Mouse (Mus musculus) MEL (cell line): ENCODE data around the gene Pcsk4. TPM values are rescaled to one million over a fixed set of nuclear protein-coding genes. Genes with fewer than 3 reads are reported as not detected.

Source experiments
- DNase-seq: peaks from one replicate; pipeline ENCODE4 v3.0.0; 2011; ENCODE audit warnings: low read depth, low spot score
- H3K27ac ChIP-seq: 2 replicates; pipeline ENCODE4 v1.5.1; 2012; ENCODE audit warnings: low read depth, mild to moderate bottlenecking, control low read depth, low read length, moderate library complexity; ENCODE audit not compliant: control insufficient read depth
- H3K27me3 ChIP-seq, 2 experiments: fragments of 150-350 bp in 1 of 2; sonication (generic) in 1 of 2; 2 replicates each; pipeline ENCODE4 v1.6.1; 2012; ENCODE audit warnings: low read length in 2 of 2, mild to moderate bottlenecking in 2 of 2, improper control_type of control experiment in 1 of 2, moderate library complexity in 1 of 2; ENCODE audit not compliant: insufficient read depth in 2 of 2, control insufficient read depth in 1 of 2
- H3K36me3 ChIP-seq, 2 experiments: 2 replicates each; pipeline ENCODE4 v1.6.1; 2012 to 2014; ENCODE audit warnings: low read length in 2 of 2, improper control_type of control experiment in 1 of 2, inconsistent platforms in 1 of 2, mild to moderate bottlenecking in 1 of 2; ENCODE audit not compliant: insufficient read depth in 2 of 2, control insufficient read depth in 1 of 2
- H3K4me1 ChIP-seq, 2 experiments: fragments of 150-350 bp in 1 of 2; sonication (generic) in 1 of 2; 2 replicates each; pipeline ENCODE4 v1.6.1; 2012; ENCODE audit warnings: low read length in 2 of 2, improper control_type of control experiment in 1 of 2, mild to moderate bottlenecking in 1 of 2; ENCODE audit not compliant: insufficient read depth in 2 of 2, control insufficient read depth in 1 of 2
- H3K4me3 ChIP-seq, 2 experiments: fragments of 150-350 bp in 1 of 2; sonication (generic) in 1 of 2; 2 replicates each; pipeline ENCODE4 v1.5.1; 2012; ENCODE audit warnings: low read depth in 2 of 2, low read length in 2 of 2, mild to moderate bottlenecking in 2 of 2, moderate library complexity in 2 of 2, control low read depth in 1 of 2, improper control_type of control experiment in 1 of 2; ENCODE audit not compliant: control insufficient read depth in 1 of 2, insufficient read depth in 1 of 2
- H3K79me2 ChIP-seq: 2 replicates; pipeline ENCODE4 v1.6.1; 2012; ENCODE audit warnings: mild to moderate bottlenecking, low read length, moderate library complexity; ENCODE audit not compliant: control insufficient read depth, poor library complexity, insufficient read depth
- H3K9ac ChIP-seq: 2 replicates; pipeline ENCODE4 v1.6.1; 2012; ENCODE audit warnings: low read depth, mild to moderate bottlenecking, control low read depth, low read length, moderate library complexity; ENCODE audit not compliant: control insufficient read depth, poor library complexity, severe bottlenecking
- H3K9me3 ChIP-seq: fragments of 150-350 bp; sonication (generic); replicated peaks from 2 replicates; pipeline ENCODE4 v1.6.1; 2012; ENCODE audit warnings: mild to moderate bottlenecking, low read length, improper control_type of control experiment, moderate library complexity; ENCODE audit not compliant: insufficient read depth
- BHLHE40 ChIP-seq: IDR thresholded peaks from 2 replicates; pipeline ENCODE4 v1.6.1; 2012; ENCODE audit warnings: low read depth, mild to moderate bottlenecking, inconsistent platforms, low read length, improper control_type of control experiment, borderline replicate concordance
- CTCF ChIP-seq, 3 experiments: IDR thresholded peaks in 2 of 3; conservative IDR thresholded peaks in 1 of 3; 2 replicates each; pipeline ENCODE4 v1.5.1; 2011 to 2012; ENCODE audit warnings: low read length in 3 of 3, low read depth in 2 of 3, mild to moderate bottlenecking in 2 of 3, improper control_type of control experiment in 1 of 3, inconsistent platforms in 1 of 3, mixed read lengths in 1 of 3, moderate library complexity in 1 of 3; ENCODE audit not compliant: control insufficient read depth in 1 of 3, insufficient read depth in 1 of 3, poor library complexity in 1 of 3, severe bottlenecking in 1 of 3
- E2F4 ChIP-seq: IDR thresholded peaks from 2 replicates; pipeline ENCODE4 v1.6.1; 2011; ENCODE audit warnings: low read depth, low read length, improper control_type of control experiment, borderline replicate concordance
- ELF1 ChIP-seq: IDR thresholded peaks from 2 replicates; pipeline ENCODE4 v1.6.1; 2014; ENCODE audit warnings: low read depth, mild to moderate bottlenecking, inconsistent platforms, low read length, improper control_type of control experiment, moderate library complexity
- EP300 ChIP-seq, 2 experiments: IDR thresholded peaks; 2 replicates each; pipeline ENCODE4 v1.6.1; 2011; ENCODE audit warnings: improper control_type of control experiment in 2 of 2, low read length in 2 of 2, low read depth in 1 of 2, mild to moderate bottlenecking in 1 of 2
- GABPA ChIP-seq: IDR thresholded peaks from 2 replicates; pipeline ENCODE4 v1.6.1; 2012; ENCODE audit warnings: low read depth, mild to moderate bottlenecking, inconsistent platforms, low read length, improper control_type of control experiment, moderate library complexity
- GATA1 ChIP-seq: IDR thresholded peaks from 2 replicates; pipeline ENCODE4 v1.6.1; 2011; ENCODE audit warnings: low read depth, low read length, improper control_type of control experiment
- HCFC1 ChIP-seq: IDR thresholded peaks from 2 replicates; pipeline ENCODE4 v1.6.1; 2012; ENCODE audit warnings: low read depth, mild to moderate bottlenecking, inconsistent platforms, low read length, improper control_type of control experiment, moderate library complexity
- MAFK ChIP-seq: IDR thresholded peaks from 2 replicates; pipeline ENCODE4 v1.6.1; 2011; ENCODE audit warnings: low read depth, mild to moderate bottlenecking, low read length, improper control_type of control experiment, borderline replicate concordance
- MAX ChIP-seq: IDR thresholded peaks from 2 replicates; pipeline ENCODE4 v1.6.1; 2011; ENCODE audit warnings: low read length, improper control_type of control experiment
- MEF2A ChIP-seq: IDR thresholded peaks from 2 replicates; pipeline ENCODE4 v1.6.1; 2014; ENCODE audit warnings: low read depth, mild to moderate bottlenecking, inconsistent platforms, low read length, improper control_type of control experiment; ENCODE audit not compliant: poor library complexity, insufficient replicate concordance, severe bottlenecking; ENCODE audit errors: extremely low read depth
- MXI1 ChIP-seq: IDR thresholded peaks from 2 replicates; pipeline ENCODE4 v1.6.1; 2011; ENCODE audit warnings: mild to moderate bottlenecking, low read depth, low read length, improper control_type of control experiment
- MYB ChIP-seq: IDR thresholded peaks from 2 replicates; pipeline ENCODE4 v1.6.1; 2011; ENCODE audit warnings: mild to moderate bottlenecking, low read depth, low read length, improper control_type of control experiment
- MYC ChIP-seq: IDR thresholded peaks from 2 replicates; pipeline ENCODE4 v1.6.1; 2011; ENCODE audit warnings: low read depth, mild to moderate bottlenecking, low read length, improper control_type of control experiment, moderate library complexity
- POLR2A ChIP-seq, 2 experiments: IDR thresholded peaks; 2 replicates each; pipeline ENCODE4 v1.6.1; 2011 to 2012; ENCODE audit warnings: low read length in 2 of 2, mild to moderate bottlenecking in 2 of 2, control low read depth in 1 of 2, improper control_type of control experiment in 1 of 2, low read depth in 1 of 2, moderate library complexity in 1 of 2; ENCODE audit not compliant: control insufficient read depth in 1 of 2, insufficient read depth in 1 of 2, poor library complexity in 1 of 2
- POLR2AphosphoS5 ChIP-seq: IDR thresholded peaks from 2 replicates; pipeline ENCODE4 v1.6.1; 2012; ENCODE audit warnings: low read depth, borderline replicate concordance, mild to moderate bottlenecking, inconsistent platforms, low read length, moderate library complexity, mixed read lengths
- RAD21 ChIP-seq: IDR thresholded peaks from 2 replicates; pipeline ENCODE4 v1.6.1; 2011; ENCODE audit warnings: mild to moderate bottlenecking, low read depth, low read length, improper control_type of control experiment
- RCOR1 ChIP-seq: IDR thresholded peaks from 2 replicates; pipeline ENCODE4 v1.6.1; 2012; ENCODE audit warnings: low read depth, mild to moderate bottlenecking, inconsistent platforms, low read length, improper control_type of control experiment
- SIN3A ChIP-seq: IDR thresholded peaks from 2 replicates; pipeline ENCODE4 v1.6.1; 2012; ENCODE audit warnings: low read length, improper control_type of control experiment, inconsistent platforms
- SMC3 ChIP-seq: IDR thresholded peaks from 2 replicates; pipeline ENCODE4 v1.6.1; 2011; ENCODE audit warnings: low read depth, low read length, improper control_type of control experiment
- TAL1 ChIP-seq: IDR thresholded peaks from 2 replicates; pipeline ENCODE4 v1.6.1; 2012; ENCODE audit warnings: mild to moderate bottlenecking, inconsistent platforms, low read length, moderate library complexity, mixed read lengths
- TBP ChIP-seq: IDR thresholded peaks from 2 replicates; pipeline ENCODE4 v1.8.0; 2011; ENCODE audit warnings: low read depth, low read length, improper control_type of control experiment
- ZC3H11A ChIP-seq: IDR thresholded peaks from 2 replicates; pipeline ENCODE4 v1.6.1; 2012; ENCODE audit warnings: low read depth, mild to moderate bottlenecking, inconsistent platforms, low read length, improper control_type of control experiment
- polyA plus RNA-seq, 2 experiments: library from polyadenylated mRNA; stranded (reverse) in 1 of 2; unstranded in 1 of 2; fragments of >175 nt in 1 of 2; fragments of >200 nt in 1 of 2; gene quantifications; 2 replicates each; pipeline versions ENCODE4 v1.2.1 to v1.2.4; 2012; ENCODE audit warnings: low replicate concordance in 2 of 2, low read depth in 1 of 2; ENCODE audit not compliant: insufficient read length in 2 of 2, insufficient read depth in 1 of 2, missing spikeins in 1 of 2
- total RNA-seq: library from RNA; depleted of rRNA; stranded (reverse); fragments of 300-350 nt; gene quantifications from 2 replicates; pipeline ENCODE4 v1.2.3, GENCODE M21; 2012

The Pcsk4 gene
- total and polyA plus RNA-seq, 3 experiments: 6.5 to 23.1 TPM; not detected in 1

- no peak for TF ChIP-seq POLR2AphosphoS5
- no peak for TF ChIP-seq RCOR1
- no peak for TF ChIP-seq CTCF (IDR thresholded peaks at IDR 0.05 in 2 of 3, conservative IDR thresholded peaks at IDR 0.05 in 1 of 3; ENCODE audit: control insufficient read depth in 1 of 3, insufficient read depth in 1 of 3, low read depth in 2 of 3, low read length in 3 of 3, poor library complexity in 1 of 3, severe bottlenecking in 1 of 3)
- TF ChIP-seq ELF1: no peak
- TF ChIP-seq SIN3A: no peak; the same call in none of the 2 replicates
- no peak for TF ChIP-seq MYB
- TF ChIP-seq HCFC1: 0 out of 2 replicates have a peak, but pooled peaks have one; percentile 38
- peak; percentile 10 to 67; a peak in 2 of 4 replicates for TF ChIP-seq POLR2A (IDR thresholded peaks at IDR 0.05; ENCODE audit: control insufficient read depth in 1 of 2, insufficient read depth in 1 of 2, low read depth in 1 of 2, low read length in 2 of 2, poor library complexity in 1 of 2)
- no peak for TF ChIP-seq E2F4
- no peak for TF ChIP-seq RAD21
- no peak for TF ChIP-seq SMC3
- TF ChIP-seq GABPA: no peak
- TF ChIP-seq BHLHE40: no peak
- TF ChIP-seq ZC3H11A: no peak
- TF ChIP-seq MAFK: no peak
- no peak for TF ChIP-seq TAL1
- TF ChIP-seq, all 39 proteins: peak for 11
Observed at GRCm38 (mm10) chr10:80323261-80324119, 5.8 kb downstream of the Pcsk4 start (continued).

- Histone ChIP-seq H3K79me2 (peaks cover 39% of the 10 kb centered on the region), H3K36me3 (peaks cover 0 to 5% of the 10 kb centered on the region in 2 experiments; a peak in 2 of 4 replicates), H3K9me3 (no peaks in the 10 kb centered on the region), H3K4me1 (peaks cover 0 to 25% of the 10 kb centered on the region in 2 experiments; a peak in 3 of 4 replicates), H3K9ac (peak overlapping the region; percentile 93), H3K4me3 (peak overlapping the region; percentile 89 to 90), H3K27ac (peak overlapping the region; percentile 64), H3K27me3 (no peaks in the 10 kb centered on the region)
- peak; percentile 70 for DNase-seq
- TF ChIP-seq EP300 (IDR thresholded peaks at IDR 0.05; ENCODE audit: low read depth in 1 of 2, low read length in 2 of 2) (no peak), BHLHE40 (peak; percentile 75; the same call in 1 of the 2 replicates), MXI1 (peak; percentile 86), GATA1 (no peak), POLR2A (IDR thresholded peaks at IDR 0.05; ENCODE audit: control insufficient read depth in 1 of 2, insufficient read depth in 1 of 2, low read depth in 1 of 2, low read length in 2 of 2, poor library complexity in 1 of 2) (peak; percentile 43 to 58; a peak in 2 of 4 replicates), MYC (peak; percentile 63; the same call in 1 of the 2 replicates), HCFC1 (no peak), TBP (no peak), MAX (peak; percentile 84), MEF2A (no peak), CTCF (IDR thresholded peaks at IDR 0.05 in 2 of 3, conservative IDR thresholded peaks at IDR 0.05 in 1 of 3; ENCODE audit: control insufficient read depth in 1 of 3, insufficient read depth in 1 of 3, low read depth in 2 of 3, low read length in 3 of 3, poor library complexity in 1 of 3, severe bottlenecking in 1 of 3) (peak in 2 of 3 experiments; percentile 4 to 11; a peak in 2 of 6 replicates)
Observed at GRCm38 (mm10) chr10:80322811-80323211, 6.5 kb downstream of the Pcsk4 start.
